Mouse (Mus musculus) intestine, embryonic 16.5 days (tissue): ENCODE results near the gene Susd2. TPM values are rescaled to one million over a fixed set of nuclear protein-coding genes. Genes with fewer than 3 reads are reported as not detected.

Experiments used
- ATAC-seq: fragments of 200-750 bp; cut with Nextera tagmentation; 2 replicates; pipeline ENCODE4 v1.8.0; 2017; ENCODE audit warnings: moderate TSS enrichment, moderate library complexity
- H3K27ac ChIP-seq: fragments of 300-500 bp; sonication (generic); 2 replicates; pipeline ENCODE4 v1.5.1; 2014; ENCODE audit warnings: mild to moderate bottlenecking, low read length
- H3K27me3 ChIP-seq: fragments of 300-500 bp; sonication (generic); replicated peaks from 2 replicates; pipeline ENCODE4 v1.6.1; 2014; ENCODE audit warnings: low read length, control low read depth, mixed read lengths; ENCODE audit not compliant: control insufficient read depth, insufficient read depth
- H3K36me3 ChIP-seq: fragments of 300-500 bp; sonication (generic); 2 replicates; pipeline ENCODE4 v1.6.1; 2014; ENCODE audit warnings: low read length, control low read depth; ENCODE audit not compliant: control insufficient read depth, insufficient read depth
- H3K4me1 ChIP-seq: fragments of 300-500 bp; sonication (generic); 2 replicates; pipeline ENCODE4 v1.6.1; 2014; ENCODE audit warnings: low read length, control low read depth, mixed read lengths; ENCODE audit not compliant: control insufficient read depth, insufficient read depth
- H3K4me2 ChIP-seq: fragments of 300-500 bp; sonication (generic); 2 replicates; pipeline ENCODE4 v1.6.1; 2014; ENCODE audit warnings: low read depth, low read length, control low read depth
- H3K4me3 ChIP-seq: fragments of 300-500 bp; sonication (generic); 2 replicates; pipeline ENCODE4 v1.5.1; 2014; ENCODE audit warnings: mild to moderate bottlenecking, low read length
- H3K9ac ChIP-seq: fragments of 300-500 bp; sonication (generic); 2 replicates; pipeline ENCODE4 v1.6.1; 2014; ENCODE audit warnings: low read depth, low read length
- H3K9me3 ChIP-seq: fragments of 300-500 bp; sonication (generic); 2 replicates; pipeline ENCODE4 v1.6.1; 2016; ENCODE audit warnings: low read length, control low read depth; ENCODE audit not compliant: control insufficient read depth
- WGBS: fragments of 180-500 bp; shearing (Covaris S2); extraction: QIAGEN DNeasy Blood & Tissue Kit; methylation state at CpG from one replicate; pipeline ENCODE4 v1.1.7; 2014; 5-methylcytosine and 5-hydroxymethylcytosine counted together
- polyA plus RNA-seq: library from polyadenylated mRNA; unstranded; fragments of >200 nt; fragmentation: Nextera tagmentation; extraction: Ambion mirVana; gene quantifications from 2 replicates; pipeline ENCODE4 v1.2.1, GENCODE M21; 2015

Susd2 gene
- polyA plus RNA-seq: 19.1 and 23.3 TPM in 2 replicates

DNA sequence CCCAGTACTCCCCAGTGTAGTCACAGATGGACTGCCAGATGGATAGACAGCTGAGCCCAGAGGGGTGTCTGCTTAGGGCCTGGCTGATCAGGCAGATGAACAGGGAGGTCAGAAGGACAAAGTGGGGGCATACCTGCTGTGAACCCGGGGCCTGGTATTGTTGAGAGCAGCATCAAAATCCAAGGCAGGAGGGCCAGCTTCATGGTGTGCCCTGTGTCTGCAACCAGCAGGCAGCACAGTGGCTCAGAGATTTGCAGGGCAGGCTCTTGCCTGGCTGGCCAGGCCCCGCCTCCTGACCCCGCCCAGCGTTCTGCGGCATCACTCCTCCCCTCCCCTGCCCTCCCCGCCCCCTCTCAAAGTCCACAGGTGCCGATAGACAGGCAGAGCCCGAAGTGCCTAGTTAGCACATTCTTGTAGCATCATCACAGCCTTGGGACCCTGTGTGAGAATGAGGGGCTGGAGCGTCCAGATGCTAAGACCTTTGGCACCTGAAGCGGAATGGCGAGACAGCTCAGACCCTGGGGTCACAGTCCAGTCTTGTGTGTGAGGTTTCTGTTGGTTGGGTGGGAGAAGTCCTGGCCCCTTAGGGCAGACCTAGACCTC, at the start of gene Susd2:
Susd2 (minus strand) TSS at position 268 of the 603 bp plus-strand sequence.
- peak; percentile 87 for ATAC-seq
- H3K9ac ChIP-seq: peak within 1 kb of the TSS; percentile 26

DNA sequence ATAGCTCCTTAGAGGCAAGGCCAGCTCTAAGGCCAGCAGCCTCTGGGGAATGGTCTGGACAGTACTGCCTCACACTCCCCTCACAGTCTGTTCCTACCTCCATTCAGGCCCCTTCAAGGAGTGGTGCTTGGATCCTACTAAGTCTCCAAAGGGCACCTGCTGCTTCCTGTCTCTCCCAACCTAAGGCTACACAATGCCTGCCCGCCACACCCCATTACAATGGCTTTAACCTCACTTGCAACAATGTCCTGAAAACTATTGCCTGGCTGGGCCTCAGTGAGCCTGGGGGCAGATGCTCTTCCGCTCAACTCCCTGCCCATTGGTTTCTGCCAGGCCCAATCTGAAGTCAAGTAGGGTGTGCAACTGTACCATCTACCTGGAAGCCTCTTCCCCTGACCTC, 44.8 kb upstream of the Susd2 start:
- Histone ChIP-seq H3K4me3 (no peak overlapping the region), H3K27ac (no peak overlapping the region), H3K9me3 (no peaks in the 10 kb centered on the region), H3K4me2 (no peak overlapping the region), H3K9ac (no peak overlapping the region), H3K36me3 (0 out of 2 replicates have a peak, but pooled peaks cover 2% of the 10 kb centered on the region), H3K27me3 (no peaks in the 10 kb centered on the region), H3K4me1 (peaks cover 5% of the 10 kb centered on the region; the same call in 1 of the 2 replicates)
- ATAC-seq: no peak
- 91% methylated on average over 2 of the region's 2 CpGs for WGBS

More for the DNA sequence above, at the start of gene Susd2:
- H3K27me3 ChIP-seq: no peaks in the 10 kb centered on the region
- H3K36me3 ChIP-seq: 0 out of 2 replicates have a peak, but pooled peaks cover 3% of the 10 kb centered on the region
- WGBS: 4% methylated on average over 11 of the region's 11 CpGs
- peak within 1 kb of the TSS; percentile 34; the same call in 1 of the 2 replicates for H3K4me2 ChIP-seq
- H3K27ac ChIP-seq: peak within 1 kb of the TSS; percentile 73; the same call in 1 of the 2 replicates
- H3K4me1 ChIP-seq: peaks cover 16% of the 10 kb centered on the region
- peak within 1 kb of the TSS; percentile 15 for H3K4me3 ChIP-seq
- H3K9me3 ChIP-seq: no peaks in the 10 kb centered on the region

DNA sequence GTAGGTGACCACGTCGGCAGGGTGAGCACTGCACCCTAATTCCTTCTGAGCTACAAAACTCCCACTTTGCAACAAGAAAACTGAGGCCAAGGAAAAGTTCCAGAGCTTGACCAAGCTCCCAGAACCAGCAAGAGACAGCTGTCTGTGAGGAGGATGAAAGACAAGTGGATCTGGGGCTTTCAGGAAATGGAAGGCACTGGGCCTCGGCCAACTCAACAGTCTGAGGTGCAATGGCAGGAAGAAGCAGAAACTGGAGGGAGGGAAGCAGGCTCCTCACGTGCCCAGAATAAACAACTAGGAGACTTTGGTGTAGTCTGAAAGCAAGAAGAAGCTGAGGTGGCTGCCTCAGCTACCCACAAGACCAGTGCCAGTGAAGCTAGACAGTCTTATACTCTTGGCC, 42.9 kb upstream of the Susd2 start:
- Histone ChIP-seq H3K4me2 (no peak overlapping the region), H3K36me3 (0 out of 2 replicates have a peak, but pooled peaks cover 2% of the 10 kb centered on the region), H3K9me3 (no peaks in the 10 kb centered on the region), H3K27ac (no peak overlapping the region), H3K4me1 (peaks cover 5% of the 10 kb centered on the region; the same call in 1 of the 2 replicates), H3K4me3 (no peak overlapping the region), H3K27me3 (no peaks in the 10 kb centered on the region), H3K9ac (no peak overlapping the region)
- no peak for ATAC-seq
- WGBS: 77% methylated on average over 4 of the region's 4 CpGs

DNA sequence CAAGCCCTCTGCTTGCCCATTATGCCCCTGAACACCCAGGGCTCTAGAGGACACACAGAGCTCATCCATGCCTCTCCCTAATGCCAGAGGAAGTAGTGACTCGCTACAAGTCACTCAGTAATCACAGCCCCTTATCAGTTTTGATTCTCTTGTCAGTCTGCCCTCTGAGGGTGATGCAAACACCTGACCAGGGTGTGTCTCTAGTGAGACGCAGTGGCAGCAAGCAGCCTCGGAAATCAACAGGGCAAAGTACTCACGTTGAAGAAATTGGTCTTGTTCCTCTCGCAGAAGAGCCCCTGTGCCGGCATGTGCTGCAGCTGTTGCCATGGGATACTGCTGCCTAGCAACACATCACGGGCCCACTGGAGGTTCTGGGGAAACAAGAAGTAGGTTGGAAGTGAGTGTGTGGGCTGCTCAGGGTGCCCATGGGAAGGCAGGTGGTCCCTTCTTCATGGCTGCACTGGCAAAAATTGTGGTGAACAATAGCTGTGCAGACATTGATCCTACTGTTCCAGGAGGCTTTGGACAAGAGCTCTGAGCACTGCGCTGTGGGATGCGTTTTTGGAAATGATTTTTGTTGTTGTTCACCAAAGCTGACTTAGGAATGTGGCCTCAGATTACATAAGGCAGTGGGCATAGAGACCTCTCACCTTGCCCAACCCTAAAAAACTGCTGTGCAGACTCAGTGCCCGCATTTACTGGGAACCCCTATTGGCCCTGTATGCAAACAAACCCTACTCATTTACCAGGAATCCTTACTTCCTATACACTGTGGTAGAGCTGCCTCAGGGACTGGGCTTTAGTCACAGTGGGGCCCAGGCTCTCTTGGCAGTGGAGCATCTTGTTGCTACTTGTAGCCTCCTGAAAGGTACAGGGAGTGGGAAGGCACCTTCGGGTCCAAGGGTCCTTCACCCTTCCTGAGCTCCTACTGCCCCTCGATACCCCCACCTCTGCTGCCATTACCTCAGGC, 40.5 kb upstream of the Susd2 start:
- Histone ChIP-seq H3K4me3 (no peak overlapping the region), H3K36me3 (no peaks in the 10 kb centered on the region), H3K9ac (no peak overlapping the region), H3K4me2 (no peak overlapping the region), H3K27me3 (no peaks in the 10 kb centered on the region), H3K27ac (no peak overlapping the region), H3K4me1 (peaks cover 5% of the 10 kb centered on the region; the same call in 1 of the 2 replicates), H3K9me3 (no peaks in the 10 kb centered on the region)
- WGBS: 47% methylated on average over 12 of the region's 12 CpGs
- ATAC-seq: peak; percentile 91

DNA sequence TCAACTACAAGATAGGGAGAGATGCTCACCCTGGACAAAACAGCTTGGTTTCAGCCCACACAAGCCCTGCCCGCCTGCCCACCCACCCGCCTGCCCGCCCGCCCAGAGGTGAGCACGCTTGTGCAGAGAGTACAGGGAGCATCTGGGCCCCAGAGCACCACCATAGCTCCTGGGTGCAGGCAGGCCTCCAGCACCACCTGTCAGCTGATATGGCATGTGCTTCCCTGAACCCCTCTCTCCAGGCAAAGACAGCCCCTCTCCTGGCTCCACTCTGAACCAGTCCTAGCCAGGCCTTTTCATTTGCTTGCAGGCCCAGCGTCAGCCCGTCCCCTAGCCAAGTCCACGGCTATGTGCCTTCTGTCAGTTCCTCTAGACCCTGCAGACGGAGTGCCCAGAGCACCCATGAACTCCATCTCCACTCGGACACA, 36.8 kb upstream of the Susd2 start:
- no peak overlapping the region for H3K4me2 ChIP-seq

DNA sequence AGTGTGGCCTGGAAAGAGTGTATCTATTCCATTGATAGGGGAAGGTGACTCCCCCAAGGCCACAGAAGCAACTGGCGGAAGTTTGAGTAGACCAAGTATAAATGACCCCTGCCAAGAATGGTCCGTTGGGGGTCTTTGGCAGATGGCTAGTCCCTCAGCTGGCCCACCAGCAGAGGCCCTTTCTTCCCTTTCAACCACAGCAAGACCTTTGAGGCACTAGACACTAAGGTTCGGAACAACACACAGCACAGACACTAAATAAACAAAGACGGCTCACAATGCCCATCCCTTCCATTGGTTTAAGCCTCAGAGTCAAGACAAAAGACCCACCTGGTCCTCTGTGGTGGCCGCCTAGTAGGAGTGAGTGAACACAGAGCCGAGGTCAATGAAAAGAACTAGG, 35.4 kb upstream of the Susd2 start:
- WGBS: 90% methylated on average over 6 of the region's 6 CpGs

More for the DNA sequence above, 36.8 kb upstream of the Susd2 start:
- no peak overlapping the region for H3K4me3 ChIP-seq
- no peak for ATAC-seq
- H3K4me1 ChIP-seq: peaks cover 34% of the 10 kb centered on the region
- no peaks in the 10 kb centered on the region for H3K36me3 ChIP-seq
- no peak overlapping the region for H3K27ac ChIP-seq
- WGBS: 89% methylated on average over 10 of the region's 10 CpGs
- no peak overlapping the region for H3K9ac ChIP-seq
- no peaks in the 10 kb centered on the region for H3K9me3 ChIP-seq
- H3K27me3 ChIP-seq: no peaks in the 10 kb centered on the region

DNA sequence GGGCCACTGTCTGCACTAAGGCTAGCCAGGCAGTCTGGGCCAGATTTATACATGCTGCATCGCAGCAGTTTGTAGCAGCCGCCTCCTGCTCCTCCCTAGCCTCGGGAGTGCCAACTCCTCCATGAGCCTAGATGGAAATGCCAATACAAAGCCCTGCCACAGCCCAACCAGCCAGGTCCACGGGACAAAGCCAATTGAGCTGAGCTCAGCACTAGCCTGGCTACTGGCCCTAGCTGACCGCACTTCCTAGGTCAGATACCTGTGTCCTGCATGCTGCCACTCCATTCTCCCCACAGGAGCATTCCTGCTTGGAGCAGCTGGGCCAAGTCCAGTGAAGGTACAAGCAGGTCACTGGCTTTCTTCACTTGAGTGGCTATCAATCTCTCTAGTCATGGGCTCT, 34.2 kb upstream of the Susd2 start:
- H3K27me3 ChIP-seq: no peaks in the 10 kb centered on the region
- H3K9ac ChIP-seq: peak overlapping the region; percentile 6; the same call in 1 of the 2 replicates
- no peaks in the 10 kb centered on the region for H3K9me3 ChIP-seq
- H3K27ac ChIP-seq: peak overlapping the region; percentile 87
- no peak overlapping the region for H3K4me3 ChIP-seq
- 76% methylated on average over 5 of the region's 5 CpGs for WGBS
- no peaks in the 10 kb centered on the region for H3K36me3 ChIP-seq
- H3K4me2 ChIP-seq: no peak overlapping the region
- peaks cover 30% of the 10 kb centered on the region for H3K4me1 ChIP-seq
- no peak for ATAC-seq

More for the DNA sequence above, 35.4 kb upstream of the Susd2 start:
- Histone ChIP-seq H3K4me1 (peaks cover 31% of the 10 kb centered on the region), H3K36me3 (no peaks in the 10 kb centered on the region), H3K9me3 (no peaks in the 10 kb centered on the region), H3K4me3 (no peak overlapping the region), H3K27ac (no peak overlapping the region), H3K27me3 (no peaks in the 10 kb centered on the region), H3K9ac (no peak overlapping the region), H3K4me2 (no peak overlapping the region)
- no peak for ATAC-seq

DNA sequence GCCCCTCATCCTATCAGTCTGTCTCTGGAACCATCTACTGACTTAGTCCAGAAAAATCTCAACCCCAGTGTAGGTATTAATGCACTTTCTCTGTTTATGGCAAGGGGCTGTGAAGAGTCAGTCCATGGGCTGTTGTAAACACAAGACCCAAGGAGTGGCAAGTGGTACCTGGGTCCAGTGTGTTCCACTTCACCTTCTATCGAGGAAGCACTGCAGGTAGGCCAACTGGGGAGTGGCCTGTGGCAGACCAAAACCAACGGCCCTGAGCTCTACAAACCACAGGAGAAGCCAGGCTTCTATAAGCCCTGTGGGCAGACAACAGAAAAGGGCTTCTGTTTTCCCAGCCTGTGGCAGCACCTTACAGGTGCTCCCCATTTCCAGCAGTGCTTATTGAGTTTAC, 33.8 kb upstream of the Susd2 start:
- ATAC-seq: no peak
- no peak overlapping the region for H3K4me2 ChIP-seq
- H3K4me1 ChIP-seq: peaks cover 30% of the 10 kb centered on the region
- WGBS: 78% methylated on average over 2 of the region's 2 CpGs
- H3K4me3 ChIP-seq: no peak overlapping the region
- no peaks in the 10 kb centered on the region for H3K9me3 ChIP-seq
- H3K27ac ChIP-seq: peak overlapping the region; percentile 87
- H3K36me3 ChIP-seq: no peaks in the 10 kb centered on the region
- H3K9ac ChIP-seq: peak overlapping the region; percentile 17; the same call in 1 of the 2 replicates
- H3K27me3 ChIP-seq: no peaks in the 10 kb centered on the region
